Mouse (Mus musculus) adrenal gland, postnatal 10 days (tissue): ENCODE data around the gene Olfr1510. TPM values are rescaled to one million over a fixed set of nuclear protein-coding genes. Genes with fewer than 3 reads are reported as not detected.
"Not testable (repeated sequence)": the region's sequence is repeated elsewhere in the genome, so short reads cannot be mapped to it uniquely, and the experiment has no call there.

ENCODE experiments used
- DNase-seq: peaks from one replicate; pipeline ENCODE4 v3.0.0; 2021; ENCODE audit warnings: mixed read lengths
- long read RNA-seq, 2 experiments: library from polyadenylated mRNA; stranded (forward); transcript quantifications; one replicate each; pipeline ENCODE4 v2.0.0; 2021
- total RNA-seq, 2 experiments: library from RNA; stranded (reverse); gene quantifications; 2 replicates each; pipeline ENCODE4 v1.2.3; 2021

Olfr1510 gene
- total RNA-seq, result not detected
- long read RNA-seq, experiment 1, result 0 reads
- long read RNA-seq, experiment 2, result 0 reads

DNA sequence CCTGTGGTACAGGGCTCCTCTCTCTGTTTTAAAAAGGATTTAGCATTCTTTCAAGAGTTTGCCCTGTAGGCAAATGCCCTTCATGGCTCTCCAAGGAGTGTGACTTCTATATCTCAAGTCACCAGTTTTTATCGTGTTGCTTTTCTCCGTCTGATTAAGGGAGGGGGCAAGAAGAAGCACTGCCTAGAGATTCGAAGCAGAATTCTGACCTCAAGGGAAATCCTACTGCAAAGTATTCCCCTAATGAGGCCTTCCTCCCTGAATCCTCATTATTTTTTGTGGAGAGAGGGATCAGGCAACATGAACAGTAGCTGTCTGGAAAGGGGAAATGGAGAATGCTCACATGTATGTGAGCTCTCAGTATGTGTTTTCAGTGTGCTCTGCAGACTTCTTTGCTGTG is at the start of gene Olfr1510:
TSS of gene Olfr1510 (minus strand) at position 101 of the 400 bp plus-strand sequence.
- DNase-seq, result no peak

DNA sequence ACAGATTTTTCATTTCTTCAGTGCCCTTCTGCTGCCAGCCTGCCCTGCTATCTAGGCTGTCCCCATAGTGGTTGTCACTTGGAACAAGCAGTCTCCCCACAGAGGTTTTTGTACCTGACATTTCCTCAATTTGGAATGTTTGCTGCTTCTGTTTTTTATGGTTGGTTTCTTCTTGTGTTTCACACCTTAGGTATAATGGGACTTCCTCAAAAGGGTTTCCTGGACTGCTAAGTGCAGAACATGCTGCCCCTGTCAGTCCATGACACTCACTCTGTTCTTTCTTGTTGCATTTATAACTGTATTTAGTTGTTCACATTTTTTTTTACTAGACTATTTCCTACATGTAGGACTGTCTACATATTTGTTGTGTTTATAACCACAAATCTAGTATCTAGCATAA is 47.8 kb upstream of the Olfr1510 start:
- no peak for DNase-seq

DNA sequence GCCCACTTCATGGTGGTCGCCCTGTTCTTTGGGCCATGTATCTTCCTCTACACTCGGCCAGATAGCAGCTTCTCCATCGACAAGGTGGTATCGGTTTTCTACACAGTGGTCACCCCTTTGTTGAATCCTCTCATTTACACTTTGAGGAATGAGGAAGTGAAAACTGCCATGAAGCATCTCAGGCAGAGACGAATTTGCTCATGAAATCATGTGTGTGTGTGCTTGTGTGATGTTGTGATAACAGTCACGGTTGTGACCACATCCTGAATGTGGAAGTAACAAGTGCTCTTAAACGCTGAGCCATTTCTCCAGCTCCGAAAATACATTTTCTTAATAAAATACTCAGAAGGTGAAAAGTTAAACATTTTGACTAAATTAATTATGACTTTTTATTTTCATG is 37.0 kb upstream of the Olfr1510 start:
- DNase-seq, result no peak

DNA sequence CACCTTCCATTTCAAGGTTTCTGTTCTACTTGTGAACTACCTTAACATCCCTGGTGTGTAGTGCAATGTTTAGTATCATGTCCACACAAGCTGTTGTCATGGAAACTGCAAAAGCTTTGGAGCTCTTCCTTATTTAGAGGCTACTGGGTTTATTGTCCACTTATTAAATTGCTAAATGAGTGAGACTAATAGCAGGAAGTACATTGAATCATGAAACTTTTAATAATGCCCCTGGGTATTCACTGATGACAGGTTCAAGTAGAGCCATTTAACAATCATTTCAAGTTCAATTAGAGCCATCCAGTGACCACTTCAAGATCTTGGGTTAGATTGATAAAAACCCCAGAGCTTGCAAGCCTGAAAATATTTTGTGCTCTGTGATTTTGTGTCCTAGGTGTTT is 28.5 kb upstream of the Olfr1510 start, which contains the start of gene Olfr1509:
TSS of gene Olfr1509 (plus strand) at position 301 of the 400 bp plus-strand sequence.
- DNase-seq, result no peak

DNA sequence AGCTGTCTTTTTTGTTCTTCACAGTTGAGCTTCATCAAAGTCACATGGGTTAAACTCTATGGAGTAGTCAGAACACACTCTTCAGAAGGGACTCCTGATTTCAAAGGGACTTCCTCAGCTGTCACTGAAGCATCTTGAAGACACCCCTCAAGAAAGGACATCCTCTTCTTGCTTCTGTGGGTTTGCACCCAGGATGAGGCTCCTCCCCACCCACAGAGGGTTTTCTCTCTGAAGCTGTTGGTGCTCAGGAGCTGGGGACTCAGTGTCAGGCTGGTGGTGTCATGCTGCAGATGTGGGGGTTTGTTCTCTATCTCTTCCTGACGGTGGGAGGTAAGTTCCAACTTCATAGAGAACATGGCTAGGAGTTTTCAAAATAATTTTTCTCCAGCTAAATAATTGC is 13.5 kb upstream of the Olfr1510 start:
- DNase-seq, result no peak

DNA sequence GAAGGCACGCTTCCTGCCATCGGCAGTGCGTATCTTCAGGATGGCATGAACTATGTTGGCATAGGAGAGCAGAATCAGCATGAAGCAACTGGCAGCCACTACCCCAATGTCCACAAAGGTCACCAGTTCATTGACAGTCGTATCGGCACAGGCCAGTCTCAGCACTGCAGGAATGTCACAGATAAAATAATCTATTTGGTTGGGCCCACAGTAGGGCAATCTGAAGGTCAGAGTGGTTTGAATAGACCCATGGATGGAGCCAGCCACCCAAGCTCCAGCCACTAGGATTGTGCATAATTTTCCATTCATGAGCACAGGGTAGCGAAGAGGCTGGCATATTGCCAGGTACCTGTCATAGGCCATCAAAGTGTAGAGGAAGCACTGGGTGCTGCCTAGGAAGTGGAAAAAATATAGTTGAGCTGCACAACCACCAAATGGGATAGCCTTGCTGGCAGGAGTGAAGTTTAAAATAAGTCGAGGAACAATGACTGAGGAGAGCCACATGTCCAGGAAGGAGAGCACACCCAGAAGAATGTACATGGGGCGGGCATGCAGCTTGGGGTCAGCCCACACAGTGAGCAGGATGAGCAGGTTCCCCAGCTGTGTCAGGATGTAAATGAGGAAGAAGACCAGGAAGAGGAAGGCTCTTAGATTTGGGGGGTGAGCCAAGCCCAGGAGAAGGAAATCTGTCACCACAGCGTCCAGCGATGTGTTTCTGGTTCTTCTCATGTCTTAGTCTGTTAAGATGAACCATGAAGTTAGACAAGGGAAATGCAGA is 3.8 kb downstream of the Olfr1510 start:
- not testable (repeated sequence) for DNase-seq

DNA sequence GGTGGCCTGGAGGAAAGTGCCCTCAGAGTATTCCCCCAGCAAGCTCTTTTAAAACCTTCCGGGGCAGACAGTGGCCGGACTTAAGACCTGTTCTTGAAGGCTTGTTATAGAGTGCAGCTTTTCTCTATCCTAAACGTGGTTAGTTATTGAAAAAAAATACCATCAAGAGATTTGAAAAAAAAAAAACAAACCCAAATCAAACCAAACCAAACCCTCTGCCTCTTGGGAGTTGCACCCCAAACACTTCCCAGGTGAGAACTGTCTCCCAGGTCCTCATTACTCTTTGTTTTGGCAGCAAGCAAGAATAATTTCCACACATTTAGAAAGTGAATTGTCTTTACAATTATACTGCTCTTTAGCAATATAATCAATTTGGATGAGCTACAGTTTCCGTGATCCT is 16.9 kb downstream of the Olfr1510 start, which contains the start of gene Olfr1511:
TSS of gene Olfr1511 (minus strand) at position 101 of the 400 bp plus-strand sequence.
- DNase-seq, result no peak

DNA sequence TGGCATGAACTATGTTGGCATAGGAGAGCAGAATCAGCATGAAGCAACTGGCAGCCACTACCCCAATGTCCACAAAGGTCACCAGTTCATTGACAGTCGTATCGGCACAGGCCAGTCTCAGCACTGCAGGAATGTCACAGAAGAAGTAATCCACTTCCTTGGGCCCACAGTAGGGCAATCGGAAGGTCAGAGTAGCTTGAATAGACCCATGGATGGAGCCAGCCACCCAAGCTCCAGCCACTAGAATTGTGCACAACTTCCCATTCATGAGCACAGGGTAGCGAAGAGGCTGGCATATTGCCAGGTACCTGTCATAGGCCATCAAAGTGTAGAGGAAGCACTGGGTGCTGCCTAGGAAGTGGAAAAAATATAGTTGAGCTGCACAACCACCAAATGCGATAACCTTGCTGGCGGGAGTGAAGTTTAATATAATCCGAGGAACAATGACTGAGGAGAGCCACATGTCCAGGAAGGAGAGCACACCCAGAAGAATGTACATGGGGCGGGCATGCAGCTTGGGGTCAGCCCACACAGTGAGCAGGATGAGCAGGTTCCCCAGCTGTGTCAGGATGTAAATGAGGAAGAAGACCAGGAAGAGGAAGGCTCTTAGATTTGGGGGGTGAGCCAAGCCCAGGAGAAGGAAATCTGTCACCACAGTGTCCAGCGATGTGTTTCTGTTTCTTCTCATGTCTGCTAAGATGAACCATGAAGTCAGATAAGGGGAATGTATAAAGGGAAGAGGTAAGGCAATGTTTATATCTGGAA is 23.9 kb downstream of the Olfr1510 start:
- DNase-seq, result not testable (repeated sequence)

DNA sequence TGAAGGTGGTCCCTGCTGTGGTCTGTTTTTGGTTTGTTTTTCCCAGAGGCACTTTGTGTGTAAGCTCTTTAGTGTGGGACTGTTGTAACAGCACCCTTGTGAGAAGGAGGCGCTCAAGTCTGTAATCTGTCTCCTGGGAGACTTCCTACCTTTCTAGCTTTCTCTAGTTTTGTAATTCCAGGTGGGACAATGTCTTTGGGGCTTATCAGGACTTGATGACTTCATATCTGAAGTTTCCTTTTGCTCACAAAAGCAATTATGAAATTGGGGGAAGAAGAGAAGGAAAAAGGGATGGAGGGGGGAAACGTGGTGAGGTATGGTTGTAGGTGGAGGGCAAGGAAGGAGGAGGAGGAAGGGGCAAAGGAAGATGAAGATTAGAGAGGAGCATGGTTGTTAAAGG is 35.1 kb downstream of the Olfr1510 start, which contains the start of gene Olfr1512:
TSS of gene Olfr1512 (minus strand) at position 101 of the 400 bp plus-strand sequence.
- no peak for DNase-seq

DNA sequence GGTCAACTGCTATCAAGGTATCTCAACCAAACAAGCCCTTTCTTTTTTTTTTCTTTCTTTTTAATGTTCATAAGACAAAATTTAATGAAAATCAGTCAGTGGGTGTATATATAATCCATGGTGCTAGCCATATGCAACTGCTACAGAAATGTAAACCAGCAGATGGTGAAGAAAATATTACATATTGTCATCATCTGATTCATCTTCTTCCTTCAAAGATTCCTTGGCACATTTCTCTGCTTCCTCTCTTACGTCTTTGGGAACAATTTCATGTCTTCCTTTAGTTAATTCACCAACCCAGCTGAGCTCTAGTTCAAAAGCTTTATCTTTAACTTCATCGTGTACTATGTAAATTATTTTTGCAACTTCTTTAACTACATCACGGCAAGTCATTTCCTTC is 45.4 kb downstream of the Olfr1510 start:
- DNase-seq, result no peak

Other genes with a start within 250 kb of the Olfr1510 start
- gene Supt16, start 217.0 kb downstream of the Olfr1510 start, total RNA-seq, result 10 to 100 TPM; 53.1 to 54.0 TPM
- gene Chd8, start 156.6 kb downstream of the Olfr1510 start, total RNA-seq, result 100 to 1,000 TPM in 1 of 2 experiments, 10 to 100 TPM in 1; 71.0 to 103 TPM
- gene Tox4, start 135.2 kb downstream of the Olfr1510 start, total RNA-seq, result 10 to 100 TPM; 41.7 to 52.8 TPM
- 10 to 100 TPM; 26.2 to 29.0 TPM for gene Rab2b, start 134.8 kb downstream of the Olfr1510 start, total RNA-seq
- 10 to 100 TPM; 25.4 to 32.0 TPM for gene Mettl3, start 109.2 kb downstream of the Olfr1510 start, total RNA-seq
- gene Sall2, start 85.6 kb downstream of the Olfr1510 start, total RNA-seq, result 10 to 100 TPM in 1 of 2 experiments, 1 to 10 TPM in 1; 7.2 to 10.1 TPM
- gene Olfr1513, start 58.0 kb downstream of the Olfr1510 start, total RNA-seq, result not detected
- not detected for gene Olfr1512, start 35.2 kb downstream of the Olfr1510 start, total RNA-seq
- not detected for gene Olfr1511, start 17.0 kb downstream of the Olfr1510 start, total RNA-seq
- gene Olfr1509, start 28.6 kb upstream of the Olfr1510 start, total RNA-seq, result not detected
- gene Olfr1508, start 53.1 kb upstream of the Olfr1510 start, total RNA-seq, result not detected
- gene Olfr1507, start 81.4 kb upstream of the Olfr1510 start, total RNA-seq, result not detected